Mouse (Mus musculus) midbrain, embryonic 14.5 days (tissue): Measurements from ENCODE around the gene Ms4a4c. TPM values are rescaled to one million over a fixed set of nuclear protein-coding genes. Genes with fewer than 3 reads are reported as not detected.

Source experiments
- ATAC-seq: fragments of 200-750 bp; cut with Nextera tagmentation; 2 replicates; pipeline ENCODE4 v1.8.0; 2017; ENCODE audit warnings: moderate number of reproducible peaks, moderate library complexity; ENCODE audit not compliant: low FRiP score, low TSS enrichment
- DNase-seq: peaks from one replicate; pipeline ENCODE4 v3.0.0-alpha.2; 2015
- H3K27ac ChIP-seq: fragments of 300-500 bp; sonication (generic); replicated peaks from 2 replicates; pipeline ENCODE4 v1.5.1; 2014; ENCODE audit warnings: mild to moderate bottlenecking, low read depth, low read length, moderate library complexity
- H3K27me3 ChIP-seq: fragments of 300-500 bp; sonication (generic); 2 replicates; pipeline ENCODE4 v1.6.1; 2014; ENCODE audit warnings: low read length, control low read depth, mixed read lengths; ENCODE audit not compliant: control insufficient read depth, insufficient read depth
- H3K36me3 ChIP-seq: fragments of 300-500 bp; sonication (generic); 2 replicates; pipeline ENCODE4 v1.6.1; 2014; ENCODE audit warnings: low read length, control low read depth; ENCODE audit not compliant: control insufficient read depth, insufficient read depth
- H3K4me1 ChIP-seq: fragments of 300-500 bp; sonication (generic); 2 replicates; pipeline ENCODE4 v1.6.1; 2014; ENCODE audit warnings: mild to moderate bottlenecking, antibody characterized with exemption, low read length, control low read depth; ENCODE audit not compliant: control insufficient read depth, insufficient read depth
- H3K4me2 ChIP-seq: fragments of 300-500 bp; sonication (generic); 2 replicates; pipeline ENCODE4 v1.6.1; 2014; ENCODE audit warnings: mild to moderate bottlenecking, low read length, moderate library complexity
- H3K4me3 ChIP-seq: fragments of 300-500 bp; sonication (generic); replicated peaks from 2 replicates; pipeline ENCODE4 v1.5.1; 2014; ENCODE audit warnings: low read depth, low read length
- H3K9ac ChIP-seq: fragments of 300-500 bp; sonication (generic); replicated peaks from 2 replicates; pipeline ENCODE4 v1.6.1; 2014; ENCODE audit warnings: mild to moderate bottlenecking, low read length, moderate library complexity
- H3K9me3 ChIP-seq: fragments of 300-500 bp; sonication (generic); 2 replicates; pipeline ENCODE4 v1.6.1; 2016; ENCODE audit warnings: low read length, control low read depth, mixed read lengths; ENCODE audit not compliant: control insufficient read depth
- WGBS: fragments of 180-500 bp; shearing (Covaris S2); extraction: QIAGEN DNeasy Blood & Tissue Kit; methylation state at CpG from one replicate; pipeline ENCODE4 v1.1.7; 2014; 5-methylcytosine and 5-hydroxymethylcytosine counted together
- polyA plus RNA-seq: library from polyadenylated mRNA; unstranded; fragments of >200 nt; fragmentation: Nextera tagmentation; extraction: Ambion mirVana; gene quantifications from 2 replicates; pipeline ENCODE4 v1.2.1, GENCODE M21; 2014

Ms4a4c gene
- 2.7 TPM in 1 of 2 replicates, not detected in the other for polyA plus RNA-seq

- DNase-seq (no peak), ATAC-seq (no peak)
- H3K27ac ChIP-seq, result no peak within 1 kb of the TSS
- H3K36me3 ChIP-seq, result no peaks in the 10 kb centered on the region
- H3K27me3 ChIP-seq, result no peaks in the 10 kb centered on the region
- no peak within 1 kb of the TSS for H3K9ac ChIP-seq
- 94% methylated on average over 3 of the region's 3 CpGs for WGBS
- no peaks in the 10 kb centered on the region for H3K9me3 ChIP-seq
- no peaks in the 10 kb centered on the region for H3K4me1 ChIP-seq
- H3K4me3 ChIP-seq, result no peak within 1 kb of the TSS
- H3K4me2 ChIP-seq, result no peak within 1 kb of the TSS
Measured at GRCm38 (mm10) chr19:11404527-11404926, at the start of gene Ms4a4c. Gene Ms4a4c (plus strand): TSS chr19:11404770.

- Histone ChIP-seq H3K4me2 (no peak overlapping the region), H3K9ac (no peak overlapping the region), H3K36me3 (no peaks in the 10 kb centered on the region), H3K4me1 (no peaks in the 10 kb centered on the region), H3K4me3 (no peak overlapping the region), H3K27me3 (no peaks in the 10 kb centered on the region), H3K27ac (no peak overlapping the region), H3K9me3 (no peaks in the 10 kb centered on the region)
- 87% methylated on average over 7 of the region's 7 CpGs for WGBS
- DNase-seq, result no peak
- ATAC-seq, result no peak
Measured at GRCm38 (mm10) chr19:11355730-11356129, 48.8 kb upstream of the Ms4a4c start.

GRCm38 (mm10) chr19:11360106-11360505, 44.5 kb upstream of the Ms4a4c start:
- Histone ChIP-seq H3K9ac (no peak overlapping the region), H3K9me3 (no peaks in the 10 kb centered on the region), H3K4me2 (no peak overlapping the region), H3K36me3 (no peaks in the 10 kb centered on the region), H3K4me3 (no peak overlapping the region), H3K4me1 (no peaks in the 10 kb centered on the region), H3K27ac (no peak overlapping the region), H3K27me3 (no peaks in the 10 kb centered on the region)
- ATAC-seq, result no peak
- WGBS, result 70% methylated on average over 3 of the region's 3 CpGs
- peak; percentile 11 for DNase-seq

GRCm38 (mm10) chr19:11362002-11362401, 42.6 kb upstream of the Ms4a4c start:
- no peak for DNase-seq
- H3K9ac ChIP-seq, result no peak overlapping the region
- H3K27ac ChIP-seq, result no peak overlapping the region
- H3K27me3 ChIP-seq, result no peaks in the 10 kb centered on the region
- H3K36me3 ChIP-seq, result no peaks in the 10 kb centered on the region
- no peaks in the 10 kb centered on the region for H3K4me1 ChIP-seq
- no peak overlapping the region for H3K4me2 ChIP-seq
- ATAC-seq, result no peak
- no peaks in the 10 kb centered on the region for H3K9me3 ChIP-seq
- H3K4me3 ChIP-seq, result no peak overlapping the region

GRCm38 (mm10) chr19:11368310-11368709, 36.3 kb upstream of the Ms4a4c start:
- 82% methylated on average over 3 of the region's 3 CpGs for WGBS
- ATAC-seq, result no peak

GRCm38 (mm10) chr19:11371181-11371580, 33.4 kb upstream of the Ms4a4c start:
- no peak overlapping the region for H3K4me3 ChIP-seq

More at GRCm38 (mm10) chr19:11368310-11368709, 36.3 kb upstream of the Ms4a4c start:
- no peaks in the 10 kb centered on the region for H3K4me1 ChIP-seq
- no peak overlapping the region for H3K27ac ChIP-seq
- H3K4me3 ChIP-seq, result no peak overlapping the region
- no peak overlapping the region for H3K4me2 ChIP-seq
- H3K9me3 ChIP-seq, result no peaks in the 10 kb centered on the region
- H3K27me3 ChIP-seq, result no peaks in the 10 kb centered on the region
- no peak overlapping the region for H3K9ac ChIP-seq
- DNase-seq, result no peak
- no peaks in the 10 kb centered on the region for H3K36me3 ChIP-seq

GRCm38 (mm10) chr19:11375273-11375672, 29.3 kb upstream of the Ms4a4c start, which contains the start of gene Ms4a4a:
Gene Ms4a4a (plus strand): TSS chr19:11375523.
- H3K27me3 ChIP-seq, result no peaks in the 10 kb centered on the region
- H3K4me2 ChIP-seq, result no peak within 1 kb of the TSS
- ATAC-seq (no peak), DNase-seq (no peak)
- H3K4me1 ChIP-seq, result no peaks in the 10 kb centered on the region
- no peak within 1 kb of the TSS for H3K4me3 ChIP-seq
- H3K9me3 ChIP-seq, result no peaks in the 10 kb centered on the region
- H3K27ac ChIP-seq, result no peak within 1 kb of the TSS
- H3K9ac ChIP-seq, result no peak within 1 kb of the TSS
- H3K36me3 ChIP-seq, result no peaks in the 10 kb centered on the region
- 82% methylated on average over 2 of the region's 2 CpGs for WGBS

More at GRCm38 (mm10) chr19:11371181-11371580, 33.4 kb upstream of the Ms4a4c start:
- Histone ChIP-seq H3K9ac (no peak overlapping the region), H3K27ac (no peak overlapping the region), H3K4me2 (no peak overlapping the region), H3K36me3 (no peaks in the 10 kb centered on the region), H3K9me3 (no peaks in the 10 kb centered on the region), H3K27me3 (no peaks in the 10 kb centered on the region), H3K4me1 (no peaks in the 10 kb centered on the region)
- DNase-seq, result no peak
- no peak for ATAC-seq

- no peak for ATAC-seq
- H3K4me2 ChIP-seq, result no peak overlapping the region
- H3K36me3 ChIP-seq, result no peaks in the 10 kb centered on the region
- no peak overlapping the region for H3K4me3 ChIP-seq
- no peaks in the 10 kb centered on the region for H3K9me3 ChIP-seq
- no peaks in the 10 kb centered on the region for H3K4me1 ChIP-seq
- no peaks in the 10 kb centered on the region for H3K27me3 ChIP-seq
- no peak overlapping the region for H3K9ac ChIP-seq
- WGBS, result 79% methylated on average over 2 of the region's 2 CpGs
- no peak for DNase-seq
- no peak overlapping the region for H3K27ac ChIP-seq
Measured at GRCm38 (mm10) chr19:11376399-11376798, 28.2 kb upstream of the Ms4a4c start.

GRCm38 (mm10) chr19:11387109-11387508, 17.5 kb upstream of the Ms4a4c start:
- H3K27me3 ChIP-seq, result no peaks in the 10 kb centered on the region
- no peak overlapping the region for H3K9ac ChIP-seq
- WGBS, result 78% methylated on average over 2 of the region's 2 CpGs
- H3K36me3 ChIP-seq, result no peaks in the 10 kb centered on the region
- ATAC-seq (no peak), DNase-seq (no peak)
- no peak overlapping the region for H3K4me3 ChIP-seq
- no peak overlapping the region for H3K27ac ChIP-seq
- H3K4me1 ChIP-seq, result no peaks in the 10 kb centered on the region
- H3K9me3 ChIP-seq, result no peaks in the 10 kb centered on the region
- no peak overlapping the region for H3K4me2 ChIP-seq
